Mouse (Mus musculus) intestine, postnatal 0 days (tissue): ENCODE data around the gene Man2a2. TPM values are rescaled to one million over a fixed set of nuclear protein-coding genes. Genes with fewer than 3 reads are reported as not detected.

Experiments
- ATAC-seq: fragments of 200-750 bp; cut with Nextera tagmentation; 2 replicates; pipeline ENCODE4 v1.8.0; 2017; ENCODE audit warnings: mild to moderate bottlenecking, moderate TSS enrichment, moderate library complexity
- H3K27ac ChIP-seq: fragments of 300-500 bp; sonication (generic); 2 replicates; pipeline ENCODE4 v1.5.1; 2014; ENCODE audit warnings: mild to moderate bottlenecking, low read depth, low read length, moderate library complexity
- H3K27me3 ChIP-seq: fragments of 300-500 bp; sonication (generic); replicated peaks from 2 replicates; pipeline ENCODE4 v1.6.1; 2014; ENCODE audit warnings: low read length, mixed read lengths; ENCODE audit not compliant: control insufficient read depth, insufficient read depth
- H3K36me3 ChIP-seq: fragments of 300-500 bp; sonication (generic); 2 replicates; pipeline ENCODE4 v1.6.1; 2014; ENCODE audit warnings: mild to moderate bottlenecking, moderate library complexity; ENCODE audit not compliant: control insufficient read depth, insufficient read depth
- H3K4me1 ChIP-seq: fragments of 300-500 bp; sonication (generic); replicated peaks from 2 replicates; pipeline ENCODE4 v1.6.1; 2014; ENCODE audit warnings: antibody characterized with exemption, low read length, mixed read lengths; ENCODE audit not compliant: control insufficient read depth, insufficient read depth
- H3K4me2 ChIP-seq: fragments of 300-500 bp; sonication (generic); replicated peaks from 2 replicates; pipeline ENCODE4 v1.6.1; 2014; ENCODE audit warnings: low read depth, mild to moderate bottlenecking, moderate library complexity
- H3K4me3 ChIP-seq: fragments of 300-500 bp; sonication (generic); 2 replicates; pipeline ENCODE4 v1.5.1; 2014; ENCODE audit warnings: low read depth, low read length
- H3K9ac ChIP-seq: fragments of 300-500 bp; sonication (generic); 2 replicates; pipeline ENCODE4 v1.6.1; 2014; ENCODE audit warnings: mild to moderate bottlenecking, low read depth, low read length
- H3K9me3 ChIP-seq: fragments of 300-500 bp; sonication (generic); 2 replicates; pipeline ENCODE4 v1.6.1; 2016; ENCODE audit warnings: mixed run types; ENCODE audit not compliant: control insufficient read depth
- CTCF ChIP-seq: sonication (generic); IDR thresholded peaks from 2 replicates; pipeline ENCODE4 v1.5.1; 2016; ENCODE audit warnings: low read depth, mild to moderate bottlenecking, control low read depth, antibody characterized with exemption, moderate library complexity
- WGBS: fragments of 180-500 bp; shearing (Covaris S2); extraction: QIAGEN DNeasy Blood & Tissue Kit; methylation state at CpG from one replicate; pipeline ENCODE4 v1.1.7; 2014; 5-methylcytosine and 5-hydroxymethylcytosine counted together
- polyA plus RNA-seq: library from polyadenylated mRNA; unstranded; fragments of >200 nt; fragmentation: Nextera tagmentation; extraction: Ambion mirVana; gene quantifications from 2 replicates; pipeline ENCODE4 v1.2.1, GENCODE M21; 2015

Man2a2 gene
- polyA plus RNA-seq, 1 experiment from 2014 or later, result 4.8 TPM

GRCm38 (mm10) chr7:80360435-80360834, 10.7 kb downstream of the Man2a2 start:
- no peak for ATAC-seq
- H3K27me3 ChIP-seq, result no peaks in the 10 kb centered on the region

GRCm38 (mm10) chr7:80358039-80358438, 13.1 kb downstream of the Man2a2 start:
- 79% methylated on average over 4 of the region's 4 CpGs for WGBS
- H3K36me3 ChIP-seq, result peaks cover 44% of the 10 kb centered on the region

More at GRCm38 (mm10) chr7:80360435-80360834, 10.7 kb downstream of the Man2a2 start:
- no peak for TF ChIP-seq CTCF
- H3K27ac ChIP-seq, result no peak overlapping the region
- no peak overlapping the region for H3K4me3 ChIP-seq
- WGBS, result 69% methylated on average over 3 of the region's 3 CpGs
- H3K4me2 ChIP-seq, result no peak overlapping the region
- peaks cover 40% of the 10 kb centered on the region; the same call in 1 of the 2 replicates for H3K36me3 ChIP-seq
- H3K9me3 ChIP-seq, result no peaks in the 10 kb centered on the region
- H3K9ac ChIP-seq, result no peak overlapping the region
- H3K4me1 ChIP-seq, result no peaks in the 10 kb centered on the region

GRCm38 (mm10) chr7:80357156-80357555, 14.0 kb downstream of the Man2a2 start:
- ATAC-seq, result no peak
- Histone ChIP-seq H3K27me3 (no peaks in the 10 kb centered on the region), H3K4me1 (no peaks in the 10 kb centered on the region), H3K27ac (no peak overlapping the region), H3K4me3 (no peak overlapping the region), H3K9ac (no peak overlapping the region), H3K4me2 (no peak overlapping the region), H3K9me3 (no peaks in the 10 kb centered on the region), H3K36me3 (peaks cover 43% of the 10 kb centered on the region)
- no peak for TF ChIP-seq CTCF
- WGBS, result 82% methylated on average over 8 of the region's 8 CpGs

More at GRCm38 (mm10) chr7:80358039-80358438, 13.1 kb downstream of the Man2a2 start:
- no peak for ATAC-seq
- no peak overlapping the region for H3K9ac ChIP-seq
- TF ChIP-seq CTCF, result no peak
- H3K27me3 ChIP-seq, result no peaks in the 10 kb centered on the region
- H3K4me1 ChIP-seq, result no peaks in the 10 kb centered on the region
- H3K27ac ChIP-seq, result no peak overlapping the region
- H3K9me3 ChIP-seq, result no peaks in the 10 kb centered on the region
- no peak overlapping the region for H3K4me2 ChIP-seq
- no peak overlapping the region for H3K4me3 ChIP-seq

- 93% methylated on average over 13 of the region's 13 CpGs for WGBS
- no peak for TF ChIP-seq CTCF
- Histone ChIP-seq H3K4me1 (no peaks in the 10 kb centered on the region), H3K27ac (no peak overlapping the region), H3K4me3 (no peak overlapping the region), H3K36me3 (peaks cover 42% of the 10 kb centered on the region), H3K27me3 (no peaks in the 10 kb centered on the region), H3K9ac (no peak overlapping the region), H3K9me3 (no peaks in the 10 kb centered on the region), H3K4me2 (no peak overlapping the region)
- no peak for ATAC-seq
These were observed 14.8 kb downstream of the Man2a2 start for GRCm38 (mm10) chr7:80356351-80356750.

GRCm38 (mm10) chr7:80352920-80353319, 18.3 kb downstream of the Man2a2 start:
- no peak overlapping the region for H3K27ac ChIP-seq
- peaks cover 39% of the 10 kb centered on the region for H3K36me3 ChIP-seq
- ATAC-seq, result no peak
- WGBS, result 94% methylated on average over 8 of the region's 8 CpGs
- H3K27me3 ChIP-seq, result no peaks in the 10 kb centered on the region
- H3K4me2 ChIP-seq, result no peak overlapping the region
- no peaks in the 10 kb centered on the region for H3K4me1 ChIP-seq
- no peak overlapping the region for H3K4me3 ChIP-seq
- TF ChIP-seq CTCF, result no peak
- no peak overlapping the region for H3K9ac ChIP-seq
- H3K9me3 ChIP-seq, result no peaks in the 10 kb centered on the region

- 53% methylated on average over 2 of the region's 2 CpGs for WGBS
These were observed 20.4 kb downstream of the Man2a2 start for GRCm38 (mm10) chr7:80350808-80351207.

More at GRCm38 (mm10) chr7:80350808-80351207, 20.4 kb downstream of the Man2a2 start:
- H3K36me3 ChIP-seq, result peaks cover 32% of the 10 kb centered on the region
- H3K27me3 ChIP-seq, result no peaks in the 10 kb centered on the region
- no peaks in the 10 kb centered on the region for H3K9me3 ChIP-seq
- TF ChIP-seq CTCF, result no peak
- no peak overlapping the region for H3K4me2 ChIP-seq
- ATAC-seq, result no peak
- H3K27ac ChIP-seq, result no peak overlapping the region
- no peak overlapping the region for H3K9ac ChIP-seq
- H3K4me3 ChIP-seq, result no peak overlapping the region
- no peaks in the 10 kb centered on the region for H3K4me1 ChIP-seq
